Mouse (Mus musculus) retina, postnatal 7 days (tissue): ENCODE data around the gene Nlgn2.
A peak's percentile ranks its signal among the peaks of the same experiment; 100 is the strongest.

Experiments
- DNase-seq: peaks from one replicate; pipeline ENCODE4 v3.0.0-alpha.2; 2012; ENCODE audit warnings: low read depth, low spot score

Nlgn2 gene

GRCm38 (mm10) chr11:69828832-69829231, 8.8 kb downstream of the Nlgn2 start:
- no peak for DNase-seq

- no peak for DNase-seq
Observed at GRCm38 (mm10) chr11:69823456-69823855, 14.1 kb downstream of the Nlgn2 start.

- DNase-seq: no peak
Observed at GRCm38 (mm10) chr11:69822080-69822479, 15.5 kb downstream of the Nlgn2 start, which contains the start of gene Spem1. Spem1 (minus strand) TSS chr11:69822180.

- DNase-seq: no peak
Observed at GRCm38 (mm10) chr11:69818871-69819270, 18.7 kb downstream of the Nlgn2 start.

GRCm38 (mm10) chr11:69818365-69818764, 19.2 kb downstream of the Nlgn2 start, which contains the start of gene Spem2:
Spem2 (minus strand) TSS chr11:69818465.
- DNase-seq: no peak

- DNase-seq: no peak
Observed at GRCm38 (mm10) chr11:69816520-69816919, 21.1 kb downstream of the Nlgn2 start.

GRCm38 (mm10) chr11:69815155-69815554, 22.4 kb downstream of the Nlgn2 start, which contains the start of gene Gm39566:
Gm39566 (minus strand) TSS chr11:69815298.
- no peak for DNase-seq

- no peak for DNase-seq
Observed at GRCm38 (mm10) chr11:69810280-69810679, 27.3 kb downstream of the Nlgn2 start.

- DNase-seq: no peak
Observed at GRCm38 (mm10) chr11:69807641-69808040, 29.9 kb downstream of the Nlgn2 start.

- DNase-seq: no peak
Observed at GRCm38 (mm10) chr11:69806378-69806777, 31.2 kb downstream of the Nlgn2 start.

- no peak for DNase-seq
Observed at GRCm38 (mm10) chr11:69804972-69805909, 32.3 kb downstream of the Nlgn2 start, which contains the start of gene Tmem102. Tmem102 (minus strand) TSS chr11:69805624.

- no peak for DNase-seq
Observed at GRCm38 (mm10) chr11:69804652-69804940, 33.0 kb downstream of the Nlgn2 start.

- DNase-seq: peak; percentile 63
Observed at GRCm38 (mm10) chr11:69803786-69804651, 33.6 kb downstream of the Nlgn2 start.

- DNase-seq: no peak
Observed at GRCm38 (mm10) chr11:69803328-69803727, 34.3 kb downstream of the Nlgn2 start.

- DNase-seq: peak; percentile 64
Observed at GRCm38 (mm10) chr11:69802648-69803105, 34.9 kb downstream of the Nlgn2 start.

- no peak for DNase-seq
Observed at GRCm38 (mm10) chr11:69801379-69801977, 36.1 kb downstream of the Nlgn2 start, which contains the start of gene Fgf11. Fgf11 (minus strand) TSS chr11:69801857.

- DNase-seq: peak; percentile 73
Observed at GRCm38 (mm10) chr11:69800392-69801197, 37.0 kb downstream of the Nlgn2 start.

GRCm38 (mm10) chr11:69800138-69800391, 37.5 kb downstream of the Nlgn2 start:
- DNase-seq: no peak

- DNase-seq: no peak
Observed at GRCm38 (mm10) chr11:69799394-69800137, 38.0 kb downstream of the Nlgn2 start.

GRCm38 (mm10) chr11:69797924-69798323, 39.7 kb downstream of the Nlgn2 start:
- no peak for DNase-seq
